Mouse (Mus musculus) embryo, embryonic 11.5 days (tissue): Measurements from ENCODE around the gene Mob4.

Experiments used
- DNase-seq: peaks from one replicate; pipeline ENCODE4 v3.0.0-alpha.2; 2012; ENCODE audit warnings: low read depth, low spot score

Mob4 gene

DNA sequence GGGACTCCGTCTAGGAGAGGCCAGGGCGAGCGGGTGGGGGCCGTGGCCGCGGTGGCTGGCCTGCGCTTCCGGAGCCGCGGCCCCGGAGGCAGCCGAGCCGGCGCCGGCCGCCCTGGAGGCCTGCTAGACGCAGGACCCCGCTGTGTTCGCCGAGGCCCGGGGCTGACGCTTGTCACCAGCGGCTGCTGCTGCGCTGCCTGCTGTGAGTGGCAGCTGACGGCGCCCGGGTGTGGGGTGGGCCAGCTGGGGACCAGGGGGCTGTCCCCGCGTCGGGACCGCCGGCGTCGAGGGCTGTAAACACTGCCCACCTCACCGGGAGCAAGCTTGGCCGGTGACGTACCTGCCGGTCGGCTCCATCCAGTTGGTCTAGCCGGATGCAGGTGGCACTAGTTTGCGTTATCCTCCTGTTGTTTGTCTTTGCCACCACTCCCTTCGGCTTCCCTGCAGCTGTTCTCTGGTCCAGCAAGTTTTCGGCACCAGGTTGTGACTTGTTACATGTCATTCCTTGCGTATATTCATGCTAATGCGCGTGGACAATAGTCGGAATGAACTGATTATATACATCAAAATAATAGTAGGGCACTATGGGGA lies 488 bp downstream of the Mob4 start:
- DNase-seq, result peak; percentile 29

DNA sequence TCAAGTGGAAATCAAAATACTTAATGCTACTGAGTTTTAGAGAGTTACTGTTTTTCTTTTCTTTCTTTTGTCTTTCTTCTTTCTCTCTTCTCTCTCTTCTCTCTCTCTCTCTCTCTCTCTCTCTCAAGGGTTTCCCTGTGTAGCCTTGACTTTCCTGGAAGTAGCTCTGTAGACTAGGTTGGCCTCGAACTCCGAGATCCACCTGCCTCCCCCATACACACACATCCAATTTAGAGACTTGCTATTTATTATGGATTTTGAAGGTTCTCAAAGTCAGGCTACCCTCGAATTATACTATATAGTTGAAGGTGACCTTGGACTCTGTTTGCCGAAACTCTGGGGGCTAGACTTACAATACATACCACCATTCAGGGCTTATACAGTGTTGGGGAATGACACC lies 1.3 kb downstream of the Mob4 start:
- DNase-seq, result no peak

- no peak for DNase-seq
These were observed 2.1 kb downstream of the Mob4 start for GRCm38 (mm10) chr1:55133173-55133572.

DNA sequence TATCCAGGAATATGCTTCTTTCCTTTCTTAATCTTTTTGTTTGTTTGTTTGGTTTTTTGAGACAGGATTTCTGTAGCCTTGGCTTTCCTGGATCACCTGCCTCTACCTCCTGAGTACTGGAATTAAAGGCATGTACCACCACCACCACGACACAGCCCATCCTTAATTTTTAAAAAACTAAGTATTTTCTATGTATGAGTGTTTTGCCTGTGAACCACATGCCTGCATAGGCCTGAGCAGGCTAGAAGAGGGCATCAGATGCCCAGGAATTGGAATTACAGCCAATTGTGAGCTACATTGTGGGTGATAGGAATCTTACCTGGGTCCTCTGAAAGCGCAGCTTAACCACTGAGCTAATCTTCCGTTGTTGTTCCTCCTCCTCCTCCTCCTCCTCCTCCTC lies 3.3 kb downstream of the Mob4 start:
- DNase-seq, result no peak

- DNase-seq, result no peak
These were observed 4.8 kb downstream of the Mob4 start for GRCm38 (mm10) chr1:55135846-55136245.

GRCm38 (mm10) chr1:55144338-55144737 lies 13.3 kb downstream of the Mob4 start:
- DNase-seq, result no peak

DNA sequence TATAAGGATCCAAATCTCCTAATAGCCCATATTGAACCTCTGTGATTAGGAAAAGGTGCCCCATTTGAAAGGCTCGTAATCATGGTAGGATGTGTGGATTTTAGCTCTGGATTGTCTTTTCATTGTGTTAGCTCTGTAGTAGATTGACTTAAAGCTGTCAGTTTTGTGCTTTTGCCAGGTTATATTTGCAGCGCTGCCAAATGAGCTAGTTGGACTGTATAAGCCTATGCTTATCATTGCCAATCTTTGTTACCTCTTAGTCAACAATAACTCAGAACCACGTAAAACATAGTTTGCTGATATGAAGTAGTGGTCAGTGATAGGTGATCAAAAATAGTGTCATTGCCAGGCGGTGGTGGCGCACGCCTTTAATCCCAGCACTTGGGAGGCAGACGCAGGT lies 14.5 kb downstream of the Mob4 start:
- no peak for DNase-seq

DNA sequence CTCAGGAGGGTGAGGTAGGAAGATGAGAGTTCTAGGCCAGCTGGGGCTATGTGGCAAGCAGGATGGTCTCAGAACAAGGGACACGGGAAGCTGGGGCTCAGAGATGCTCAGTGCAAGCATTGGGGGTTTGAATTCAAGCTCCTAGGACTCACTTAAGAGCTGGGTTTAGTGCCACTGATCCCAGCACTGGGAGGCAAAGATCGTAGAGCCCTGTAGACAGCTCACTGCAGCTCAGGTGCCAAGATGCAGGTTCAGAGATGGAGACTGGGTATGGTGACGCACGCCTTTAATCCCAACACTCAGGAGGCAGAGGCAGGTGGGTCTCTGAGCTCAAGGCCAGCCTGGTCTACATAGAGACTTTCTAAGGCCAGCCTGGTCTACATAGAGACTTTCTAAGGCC lies 26.3 kb downstream of the Mob4 start:
- no peak for DNase-seq

DNA sequence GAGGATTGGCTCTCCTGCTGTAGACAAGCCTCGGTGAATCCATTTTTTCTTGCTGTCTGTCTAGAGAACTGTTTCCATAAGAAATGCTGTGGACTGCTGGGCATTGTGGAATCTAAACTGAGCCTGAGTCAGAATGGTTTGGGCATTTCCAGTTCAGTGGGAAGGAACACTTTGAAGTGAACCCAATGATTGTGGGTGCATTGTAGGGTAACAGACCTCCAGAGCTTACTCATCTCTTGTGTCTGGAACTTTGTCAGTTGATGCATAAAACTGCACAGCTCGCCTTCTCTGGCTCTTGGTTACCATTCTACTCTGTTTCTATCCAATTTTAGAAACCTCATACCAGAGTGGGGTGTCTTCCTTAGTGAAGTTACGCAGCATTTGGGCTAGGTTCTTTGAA lies 27.2 kb downstream of the Mob4 start:
- no peak for DNase-seq

GRCm38 (mm10) chr1:55158821-55159220 lies 27.8 kb downstream of the Mob4 start:
- no peak for DNase-seq

DNA sequence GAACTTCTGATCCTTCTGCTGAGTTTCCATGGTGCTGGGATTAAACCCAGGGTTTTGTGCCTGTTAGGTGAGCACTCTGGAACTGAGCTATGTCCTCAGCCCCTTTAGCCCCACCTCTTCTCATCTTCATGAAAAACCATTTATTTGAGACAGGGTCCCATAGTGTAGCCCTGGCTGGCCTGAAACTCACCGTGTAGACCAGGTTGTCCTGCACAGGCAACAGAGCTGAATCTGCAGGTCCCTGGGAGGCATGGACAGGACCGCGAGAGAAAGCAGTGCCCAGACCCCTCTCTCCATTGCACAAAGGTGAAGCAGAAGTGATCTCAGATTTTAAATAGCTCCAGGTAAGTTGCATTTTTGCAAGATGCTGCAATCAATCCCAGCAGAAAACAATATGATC lies 29.2 kb downstream of the Mob4 start:
- no peak for DNase-seq

DNA sequence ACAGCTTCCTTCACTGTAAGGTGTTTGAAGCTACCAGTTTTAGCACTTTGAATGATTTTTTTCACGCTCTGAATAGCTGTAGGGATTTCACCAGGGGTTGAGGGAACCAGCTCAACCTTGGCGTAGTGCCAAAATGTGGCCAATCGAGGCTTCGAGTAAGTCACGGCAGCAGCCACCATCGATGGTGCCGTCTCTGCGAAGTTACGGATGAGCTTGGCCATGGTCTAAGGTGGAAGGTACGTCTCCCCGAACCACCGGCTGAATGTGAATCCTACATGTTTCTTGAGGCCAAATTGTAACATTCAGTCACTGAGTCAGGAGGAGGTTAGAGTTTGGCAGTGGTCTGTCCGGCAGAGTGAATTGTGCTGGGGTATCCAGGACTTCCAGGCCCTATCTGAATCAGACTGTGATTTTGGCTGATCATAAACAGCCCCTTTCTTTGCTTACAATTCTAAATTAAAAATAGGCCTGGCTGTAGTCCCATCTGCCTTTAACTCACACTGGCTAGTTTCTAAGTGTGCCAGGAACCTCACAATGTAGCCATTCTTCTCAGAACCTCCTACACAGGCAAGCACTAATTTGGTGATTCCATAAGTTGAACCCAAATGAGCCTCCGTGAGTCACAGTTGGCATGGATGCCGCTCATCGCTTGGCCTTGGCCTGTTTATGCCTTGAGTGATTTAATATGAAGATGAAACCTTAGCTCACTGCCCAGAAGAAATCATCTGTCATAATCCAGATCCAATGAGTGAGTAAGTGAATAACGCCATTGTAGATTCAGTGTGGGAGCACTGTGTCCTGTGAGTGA lies 30.0 kb downstream of the Mob4 start:
- no peak for DNase-seq

- DNase-seq, result no peak
These were observed 30.9 kb downstream of the Mob4 start for GRCm38 (mm10) chr1:55161895-55162294.

GRCm38 (mm10) chr1:55162781-55163180 lies 31.8 kb downstream of the Mob4 start:
- DNase-seq, result no peak

DNA sequence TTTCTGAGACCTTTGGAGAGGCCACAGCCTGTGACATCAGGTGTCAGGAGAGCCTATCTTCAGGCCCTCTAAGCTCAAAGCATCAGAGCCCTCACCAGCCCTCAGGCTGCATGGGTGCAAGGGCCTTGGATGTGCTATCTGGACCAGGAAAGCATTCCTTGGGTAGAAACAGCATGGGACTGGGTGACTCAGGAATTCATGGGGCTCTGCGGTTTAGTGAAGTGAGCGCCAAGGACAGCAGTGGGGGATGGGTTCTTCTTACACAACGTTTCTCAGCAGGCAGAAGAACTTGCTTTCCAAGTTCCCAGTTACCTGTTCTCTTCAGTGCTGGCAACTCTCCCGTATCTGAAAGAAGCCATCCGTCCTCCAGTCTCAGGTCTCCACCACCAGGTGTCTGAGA lies 33.0 kb downstream of the Mob4 start:
- no peak for DNase-seq

DNA sequence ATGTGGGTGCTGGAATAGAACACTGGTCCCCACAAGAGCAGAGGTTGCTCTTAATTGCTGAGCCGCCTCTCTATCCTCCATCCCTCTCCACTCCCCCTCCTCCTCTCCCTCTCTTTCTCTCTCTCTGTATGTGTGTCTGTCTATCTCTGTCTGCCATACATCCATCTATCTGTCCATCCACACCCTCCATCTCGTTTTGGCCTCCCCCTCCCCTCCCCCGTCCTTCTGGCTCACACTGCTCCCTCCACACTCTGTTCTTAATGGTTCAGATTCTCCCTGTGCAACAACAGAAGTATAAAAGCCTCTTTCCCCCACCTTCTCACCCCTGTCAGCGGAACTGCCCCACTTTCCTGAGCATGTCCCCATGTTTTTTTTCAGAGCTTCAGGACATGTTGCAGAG lies 36.5 kb downstream of the Mob4 start:
- no peak for DNase-seq

DNA sequence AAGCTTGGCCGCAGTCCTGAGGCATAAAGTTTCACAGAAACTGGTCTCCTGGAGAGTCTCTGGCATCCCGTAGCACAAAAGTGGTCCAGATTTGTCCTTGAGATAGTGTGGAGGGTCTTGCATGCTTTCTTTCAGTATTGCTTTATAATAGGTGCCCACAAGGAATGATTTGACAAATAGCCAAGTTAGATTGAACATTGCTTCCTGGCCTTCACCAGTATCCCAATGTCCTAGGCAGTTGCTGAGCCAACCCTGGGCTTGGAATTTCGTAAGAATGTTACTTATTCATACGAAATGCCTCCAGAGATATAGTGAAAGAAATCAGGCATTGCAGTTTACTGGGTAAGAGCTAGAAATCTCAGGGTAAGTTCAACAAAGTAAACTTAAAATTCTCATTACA lies 37.6 kb downstream of the Mob4 start:
- no peak for DNase-seq

DNA sequence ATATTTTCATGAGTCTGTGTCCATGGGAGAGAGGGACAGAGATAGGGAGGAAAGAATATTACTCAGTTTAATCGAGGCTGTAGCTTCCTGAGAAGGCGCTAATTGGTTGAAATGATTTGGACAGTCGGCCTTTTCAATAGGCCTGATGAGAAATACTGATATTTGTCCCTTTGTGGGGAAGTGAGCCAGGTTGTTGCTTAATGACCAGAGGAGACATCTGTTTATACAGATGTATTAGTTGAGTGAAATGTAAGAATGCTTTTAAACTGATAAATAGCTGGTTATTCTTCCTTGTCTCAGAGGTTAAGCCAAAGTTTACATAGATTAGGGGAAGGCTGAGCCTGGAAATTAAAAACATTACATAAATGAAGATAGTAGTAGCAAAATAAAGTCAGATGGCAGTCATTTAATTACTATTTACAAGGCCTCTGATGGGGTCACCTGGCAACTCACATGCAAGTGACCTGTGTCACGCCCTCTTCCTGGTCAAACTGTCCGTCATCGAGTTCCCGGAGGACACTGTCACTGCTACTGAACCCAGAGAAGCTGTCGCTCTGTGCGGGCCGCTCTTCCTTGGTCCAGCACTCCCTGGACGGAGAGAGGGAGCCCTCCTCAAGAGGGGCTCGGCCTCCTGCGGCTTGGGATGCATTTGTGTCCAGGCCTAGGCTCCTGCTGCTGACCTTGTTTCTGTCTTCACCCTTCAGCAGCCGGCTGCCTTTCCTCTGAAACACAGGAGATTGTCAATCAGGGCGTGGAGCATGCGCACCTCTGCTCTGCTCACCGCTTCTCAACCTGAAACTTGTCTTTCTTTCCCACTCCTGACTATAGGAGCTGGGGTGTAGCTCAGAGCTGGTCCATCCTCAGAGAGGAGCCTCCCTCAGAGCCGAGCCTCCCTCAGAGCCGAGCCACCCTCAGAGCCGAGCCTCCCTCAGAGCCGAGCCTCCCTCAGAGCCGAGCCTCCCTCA lies 40.6 kb downstream of the Mob4 start:
- DNase-seq, result no peak

- no peak for DNase-seq
These were observed 42.9 kb downstream of the Mob4 start for GRCm38 (mm10) chr1:55173720-55174557.

GRCm38 (mm10) chr1:55174558-55175034 lies 43.6 kb downstream of the Mob4 start:
- DNase-seq, result no peak

DNA sequence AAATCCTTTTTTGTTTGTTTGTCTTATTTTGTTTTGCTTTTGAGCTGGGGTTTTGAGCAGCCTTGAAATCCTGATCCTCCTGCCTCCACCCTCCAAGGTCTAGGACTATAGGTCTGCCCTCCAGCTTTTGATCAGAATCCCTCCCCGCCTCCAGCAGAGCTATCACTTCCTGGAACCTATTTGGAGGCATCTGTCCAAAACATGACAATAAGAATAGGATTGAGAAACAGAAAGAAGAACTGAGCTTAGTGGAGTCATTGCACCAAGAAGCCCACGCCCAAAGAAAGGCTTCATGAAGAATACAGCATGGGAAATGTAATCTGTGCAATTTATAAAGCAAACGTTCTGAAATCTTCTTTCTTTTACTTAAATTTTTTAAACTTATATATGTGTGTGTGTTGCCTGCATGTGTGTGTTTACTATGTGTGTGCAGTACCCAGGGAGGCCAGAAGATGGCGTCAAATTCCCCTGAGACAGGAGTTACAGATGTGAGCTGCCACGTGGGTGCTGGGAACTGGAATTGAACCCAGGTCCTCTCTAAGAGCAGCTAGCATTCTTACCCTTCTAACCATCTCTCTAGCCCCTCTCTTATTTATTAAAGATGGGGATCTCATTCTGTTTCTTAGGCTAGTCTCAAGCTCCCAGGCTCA lies 49.0 kb downstream of the Mob4 start:
- DNase-seq, result no peak
